Mouse (Mus musculus): ENCODE measurements around the gene Tfap2c.

Gene Tfap2c

GRCm38 (mm10) chr2:172551081-172551720 lies 1.8 kb downstream of the Tfap2c start:
- no peak for DNase-seq (ENCODE audit: low read depth, low spot score)

- DNase-seq (ENCODE audit: low read depth, low spot score), result no peak
Measured at GRCm38 (mm10) chr2:172551872-172552271, 2.5 kb downstream of the Tfap2c start.

DNA sequence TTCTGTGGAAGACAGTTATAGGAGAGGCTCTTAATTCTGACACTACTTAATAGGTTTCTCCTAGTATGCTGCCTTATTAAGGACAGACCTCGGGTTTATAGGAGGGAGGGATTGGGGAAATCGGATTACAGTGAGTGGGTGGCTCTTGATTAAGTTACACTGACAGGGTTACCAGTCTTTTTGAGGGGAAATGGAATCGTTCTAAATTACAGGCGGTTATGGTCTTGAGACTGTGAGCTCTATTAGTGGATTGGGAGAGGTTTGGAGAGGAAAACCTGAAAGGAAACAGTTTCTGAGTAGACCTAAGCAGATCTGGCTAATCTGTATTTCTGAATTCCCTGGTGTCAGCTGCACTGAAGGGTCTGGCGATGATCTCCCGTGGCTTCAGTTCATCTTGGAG lies 3.3 kb downstream of the Tfap2c start:
- DNase-seq (ENCODE audit: low read depth, low spot score), result no peak

GRCm38 (mm10) chr2:172554211-172554610 lies 4.8 kb downstream of the Tfap2c start:
- DNase-seq (ENCODE audit: low read depth, low spot score), result no peak

- DNase-seq (ENCODE audit: low read depth, low spot score), result no peak
Measured at GRCm38 (mm10) chr2:172558674-172559468, 9.5 kb downstream of the Tfap2c start.

DNA sequence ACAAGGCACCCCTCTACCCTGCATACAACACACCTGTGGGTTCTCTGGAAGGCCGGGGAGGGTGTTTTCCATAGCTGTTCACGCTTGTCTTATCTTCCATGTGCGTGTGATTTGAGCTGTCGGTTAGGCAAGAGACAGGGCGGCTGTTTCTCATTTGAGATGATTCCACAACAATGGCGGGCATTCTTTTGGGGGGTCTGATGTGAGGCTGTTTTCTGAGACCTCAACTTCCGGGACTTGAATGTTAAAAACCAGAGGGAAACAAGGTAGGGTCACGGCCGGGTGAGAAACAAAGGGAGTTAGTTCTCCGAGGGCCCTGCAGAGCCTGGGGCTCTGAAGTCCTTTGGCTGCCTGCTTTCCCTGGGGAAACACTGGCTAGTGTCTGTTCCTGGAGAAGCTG lies 11.6 kb downstream of the Tfap2c start:
- no peak for DNase-seq (ENCODE audit: low read depth, low spot score)

GRCm38 (mm10) chr2:172567835-172568234 lies 18.4 kb downstream of the Tfap2c start:
- no peak for DNase-seq (ENCODE audit: low read depth, low spot score)

DNA sequence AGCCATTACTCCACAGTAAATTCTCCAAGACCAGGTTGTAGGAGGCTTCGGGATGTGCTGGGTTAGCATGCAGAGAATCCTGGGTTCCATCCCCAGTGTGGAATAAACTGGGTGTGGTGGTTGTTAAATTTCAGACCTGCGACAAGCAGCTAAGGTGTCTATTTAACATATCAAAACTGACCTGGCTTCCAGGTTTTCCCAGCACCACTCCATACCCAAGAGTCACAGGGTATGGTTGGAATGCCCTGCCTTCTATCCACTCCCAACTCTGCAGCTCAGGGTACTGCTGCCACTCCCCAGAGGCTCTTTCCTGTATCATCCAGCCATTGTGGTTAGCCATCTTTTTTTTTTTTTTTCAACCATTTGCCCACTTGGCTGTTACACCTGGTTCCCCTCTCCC lies 19.1 kb downstream of the Tfap2c start:
- no peak for DNase-seq (ENCODE audit: low read depth, low spot score)

- DNase-seq (ENCODE audit: low read depth, low spot score), result no peak
Measured at GRCm38 (mm10) chr2:172577196-172577766, 27.9 kb downstream of the Tfap2c start.

GRCm38 (mm10) chr2:172579221-172579620 lies 29.8 kb downstream of the Tfap2c start:
- no peak for DNase-seq (ENCODE audit: low read depth, low spot score)

DNA sequence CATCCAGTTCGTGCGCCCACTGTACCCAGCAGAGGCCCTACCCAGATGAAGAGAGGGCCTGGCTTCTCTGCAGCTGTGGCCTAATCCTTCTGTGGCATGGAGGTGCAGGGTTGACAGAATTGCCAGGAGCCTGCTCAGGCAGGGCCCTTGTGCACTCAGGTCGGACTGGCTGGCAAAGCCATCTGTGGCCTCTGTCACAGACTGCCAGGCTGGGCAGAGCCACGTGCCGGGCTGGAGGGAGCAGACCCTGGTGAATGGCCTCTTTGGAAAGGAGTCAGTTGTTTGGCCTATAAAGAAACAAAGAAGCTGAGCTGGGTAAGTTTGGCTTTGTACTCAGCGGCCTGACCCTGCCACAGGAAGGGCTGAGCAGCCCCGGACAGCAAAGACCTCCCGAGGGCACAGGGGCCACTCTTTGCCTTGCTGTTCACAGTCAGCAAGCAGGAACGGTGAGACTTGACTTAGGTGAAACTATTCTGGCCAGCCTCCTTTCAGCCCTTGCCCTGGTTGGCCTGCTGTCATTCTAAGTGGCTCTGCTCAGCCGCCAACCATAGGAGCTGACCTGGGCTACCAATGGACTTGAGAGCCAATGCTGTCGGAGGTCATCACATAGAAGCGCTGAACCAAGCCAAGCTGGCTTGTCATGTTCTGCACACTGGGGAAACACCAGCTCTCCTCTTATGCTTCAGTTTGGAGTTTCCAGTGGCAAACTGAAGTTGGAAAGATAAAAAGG lies 31.3 kb downstream of the Tfap2c start:
- no peak for DNase-seq (ENCODE audit: low read depth, low spot score)

- no peak for DNase-seq (ENCODE audit: low read depth, low spot score)
Measured at GRCm38 (mm10) chr2:172583312-172583711, 33.9 kb downstream of the Tfap2c start.

DNA sequence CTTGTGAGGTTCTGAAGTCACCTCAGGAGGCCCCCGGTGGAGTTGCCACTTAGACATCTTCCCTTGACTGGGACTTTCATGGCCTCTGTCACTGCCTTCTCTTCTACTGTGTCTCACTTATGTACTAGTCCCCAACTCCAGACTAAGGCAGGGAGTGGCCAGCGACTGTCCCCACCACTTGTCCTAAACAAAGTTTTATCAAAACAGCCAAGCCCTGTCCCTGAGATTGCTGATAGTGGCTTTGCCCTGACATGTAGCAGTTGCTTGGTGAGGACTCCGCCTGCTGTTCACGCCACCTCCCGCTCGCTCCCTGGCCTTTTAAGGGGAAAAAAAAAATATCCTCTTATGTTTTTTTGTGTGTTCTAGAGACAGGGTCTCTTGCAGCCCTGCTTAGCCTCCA lies 35.9 kb downstream of the Tfap2c start:
- no peak for DNase-seq (ENCODE audit: low read depth, low spot score)

GRCm38 (mm10) chr2:172589048-172589447 lies 39.7 kb downstream of the Tfap2c start:
- no peak for DNase-seq (ENCODE audit: low read depth, low spot score)

DNA sequence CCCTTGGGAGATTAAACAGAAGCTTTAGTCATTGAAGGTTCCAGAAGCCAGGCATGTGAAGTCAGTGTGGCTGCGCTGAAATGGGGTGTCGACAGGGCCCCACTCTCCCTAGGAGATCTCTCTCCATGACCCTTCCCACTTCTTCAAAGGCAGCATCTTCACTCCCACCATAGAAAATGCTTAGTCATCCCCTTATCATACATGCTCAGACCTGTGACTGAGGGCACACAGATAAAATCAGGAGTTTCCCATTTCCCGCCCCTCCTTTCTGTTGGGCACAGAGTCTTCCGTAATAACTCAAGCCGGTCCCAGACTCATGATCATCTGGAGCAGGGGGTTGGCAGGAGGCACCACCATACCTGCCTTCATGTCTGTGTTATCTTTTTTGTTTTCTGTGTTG lies 41.4 kb downstream of the Tfap2c start:
- DNase-seq (ENCODE audit: low read depth, low spot score), result no peak

DNA sequence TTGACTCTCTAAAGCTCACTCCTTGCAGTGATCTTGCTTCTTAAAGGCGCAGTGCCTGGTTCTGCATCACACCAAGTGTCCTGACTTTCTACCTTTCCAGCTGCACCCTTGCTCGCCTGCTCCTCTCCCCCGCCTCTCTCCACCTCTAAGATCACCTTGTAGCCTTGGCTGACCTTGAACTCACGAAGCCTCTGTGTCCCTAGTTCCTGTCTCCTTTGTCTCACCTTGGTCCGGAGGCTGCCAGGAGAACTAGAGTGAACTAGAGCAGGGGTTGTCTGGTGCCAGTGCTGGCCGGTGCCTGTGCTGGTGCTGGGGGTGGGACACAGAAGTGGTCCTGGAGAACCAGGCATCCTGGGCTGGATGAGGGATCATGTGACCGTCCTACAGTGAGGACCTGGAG lies 44.9 kb downstream of the Tfap2c start:
- DNase-seq (ENCODE audit: low read depth, low spot score), result no peak

DNA sequence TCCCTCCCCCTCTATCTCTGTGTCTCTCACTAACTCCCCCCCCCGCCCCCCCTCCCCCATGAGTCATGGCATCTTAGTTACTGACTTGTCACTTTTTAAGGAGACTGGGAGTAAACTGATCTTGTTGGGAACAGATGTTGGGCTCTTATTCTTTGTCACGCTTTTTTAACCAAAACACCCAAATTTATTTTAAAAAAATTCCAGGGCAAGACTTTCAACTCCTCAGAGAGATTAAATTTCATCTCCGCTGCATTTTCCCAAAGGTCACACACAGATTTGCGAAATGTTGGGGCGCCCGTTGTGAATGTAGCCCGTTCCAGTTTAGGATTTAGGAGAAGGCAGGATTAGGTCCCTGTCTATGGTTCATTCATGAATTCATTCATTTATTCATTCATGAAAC lies 47.7 kb downstream of the Tfap2c start:
- DNase-seq (ENCODE audit: low read depth, low spot score), result no peak

- DNase-seq (ENCODE audit: low read depth, low spot score), result no peak
Measured at GRCm38 (mm10) chr2:172597881-172598280, 48.5 kb downstream of the Tfap2c start.

GRCm38 (mm10) chr2:172604625-172605024 lies 55.2 kb downstream of the Tfap2c start:
- DNase-seq (ENCODE audit: low read depth, low spot score), result no peak

DNA sequence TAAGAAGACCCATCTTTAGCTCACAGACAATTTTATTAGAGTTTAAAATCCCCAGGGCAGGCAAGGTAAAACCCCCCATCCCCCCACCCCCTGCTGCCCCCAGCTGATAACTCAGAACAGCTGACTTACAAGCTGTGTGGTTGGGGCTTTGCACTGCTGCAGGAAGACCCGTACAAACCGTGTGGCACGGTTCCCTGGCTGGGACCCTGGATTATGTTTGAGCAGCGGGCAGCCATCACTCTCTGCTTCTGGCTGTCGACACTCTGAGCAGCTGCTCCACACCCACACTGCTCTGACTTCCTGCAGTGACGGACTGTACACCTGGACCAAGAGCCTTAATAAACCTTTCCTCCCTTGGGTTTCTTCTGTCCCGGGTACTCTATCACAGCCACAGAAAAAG lies 56.2 kb downstream of the Tfap2c start:
- DNase-seq (ENCODE audit: low read depth, low spot score), result no peak

GRCm38 (mm10) chr2:172607710-172608109 lies 58.3 kb downstream of the Tfap2c start:
- no peak for DNase-seq (ENCODE audit: low read depth, low spot score)
